Mouse (Mus musculus): Measurements from ENCODE around the gene Rbp2.

Rbp2 gene

DNA sequence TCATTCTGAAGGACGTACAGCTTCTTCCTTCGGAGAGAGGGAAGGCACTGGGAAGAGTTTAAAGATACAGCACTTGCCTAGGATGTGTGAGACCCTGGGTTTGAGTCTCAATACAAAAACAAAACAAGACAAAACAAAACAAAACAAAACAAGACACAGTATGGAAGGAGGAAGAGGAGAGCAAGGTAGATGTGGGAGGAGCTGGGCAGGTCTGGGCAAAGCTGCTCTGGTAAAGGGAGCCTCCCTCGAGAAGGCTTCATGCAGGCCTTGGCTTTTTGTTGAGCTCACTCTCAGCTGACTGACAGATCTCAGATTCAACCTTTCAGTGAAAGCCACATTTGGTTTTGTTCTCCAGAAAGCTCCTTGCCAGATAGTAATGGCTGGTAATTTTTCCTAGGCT lies at the start of gene Rbp2:
Rbp2 (plus strand) TSS at position 301 of the 400 bp plus-strand sequence.
- no peak for DNase-seq (ENCODE audit: low read depth, low spot score)

DNA sequence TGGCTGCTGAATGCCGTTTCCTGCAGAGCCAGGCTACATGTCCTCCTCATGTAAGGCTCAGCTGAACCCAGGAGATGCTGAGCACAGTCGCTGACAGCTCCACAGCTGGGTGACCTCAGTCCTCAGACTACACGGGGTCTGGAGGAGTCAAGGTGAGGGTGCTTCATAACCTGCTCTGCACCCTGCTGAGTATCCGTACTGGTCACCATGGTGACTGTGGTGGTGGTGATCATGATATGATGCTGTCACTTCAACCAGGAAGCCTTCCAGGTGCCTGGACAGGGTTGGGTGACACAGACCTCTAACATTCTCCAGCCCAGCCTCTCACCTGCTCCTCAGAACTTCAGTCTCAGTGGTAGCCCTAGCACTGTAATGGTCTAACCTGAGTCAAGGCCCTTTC lies 48.1 kb upstream of the Rbp2 start:
- DNase-seq (ENCODE audit: low read depth, low spot score) = no peak

DNA sequence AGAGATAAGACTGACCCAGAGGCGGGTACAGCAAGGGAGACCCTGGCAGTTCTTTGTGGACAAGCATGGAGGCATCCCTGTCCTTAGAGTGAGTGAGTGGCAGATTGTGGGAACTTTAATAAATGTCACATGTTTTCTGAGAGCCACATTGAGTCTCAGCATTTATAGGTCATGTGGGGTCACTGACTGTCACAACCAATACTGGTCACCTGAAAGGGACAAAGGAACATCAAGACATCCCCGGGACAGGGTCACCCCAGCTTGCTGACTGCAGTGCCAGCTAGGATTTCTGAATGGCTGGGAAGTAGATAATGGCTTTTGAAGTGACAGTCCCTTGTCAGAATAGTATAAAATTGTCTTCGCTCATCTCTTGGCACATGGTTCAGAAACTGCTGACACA lies 46.8 kb upstream of the Rbp2 start:
- no peak for DNase-seq (ENCODE audit: low read depth, low spot score)

DNA sequence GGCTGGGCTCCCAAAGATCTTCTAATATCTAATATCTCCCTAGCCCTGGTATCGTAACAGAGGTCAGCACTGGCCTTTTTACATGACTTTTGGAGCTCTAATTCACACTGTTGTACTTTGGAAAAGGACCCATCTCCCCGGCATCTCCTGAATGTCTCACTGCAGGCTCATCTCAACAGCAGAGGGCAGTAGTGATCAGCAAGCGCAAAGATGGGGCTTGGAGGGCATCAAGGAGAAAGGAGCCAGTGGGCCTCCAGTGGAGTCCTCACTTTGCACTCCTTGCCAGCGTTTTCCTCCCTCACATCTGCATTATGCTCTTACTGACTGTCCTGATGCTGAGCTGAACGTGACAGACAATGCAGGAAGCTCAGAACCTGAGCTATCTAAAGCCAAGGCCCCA lies 43.3 kb upstream of the Rbp2 start:
- no peak for DNase-seq (ENCODE audit: low read depth, low spot score)

DNA sequence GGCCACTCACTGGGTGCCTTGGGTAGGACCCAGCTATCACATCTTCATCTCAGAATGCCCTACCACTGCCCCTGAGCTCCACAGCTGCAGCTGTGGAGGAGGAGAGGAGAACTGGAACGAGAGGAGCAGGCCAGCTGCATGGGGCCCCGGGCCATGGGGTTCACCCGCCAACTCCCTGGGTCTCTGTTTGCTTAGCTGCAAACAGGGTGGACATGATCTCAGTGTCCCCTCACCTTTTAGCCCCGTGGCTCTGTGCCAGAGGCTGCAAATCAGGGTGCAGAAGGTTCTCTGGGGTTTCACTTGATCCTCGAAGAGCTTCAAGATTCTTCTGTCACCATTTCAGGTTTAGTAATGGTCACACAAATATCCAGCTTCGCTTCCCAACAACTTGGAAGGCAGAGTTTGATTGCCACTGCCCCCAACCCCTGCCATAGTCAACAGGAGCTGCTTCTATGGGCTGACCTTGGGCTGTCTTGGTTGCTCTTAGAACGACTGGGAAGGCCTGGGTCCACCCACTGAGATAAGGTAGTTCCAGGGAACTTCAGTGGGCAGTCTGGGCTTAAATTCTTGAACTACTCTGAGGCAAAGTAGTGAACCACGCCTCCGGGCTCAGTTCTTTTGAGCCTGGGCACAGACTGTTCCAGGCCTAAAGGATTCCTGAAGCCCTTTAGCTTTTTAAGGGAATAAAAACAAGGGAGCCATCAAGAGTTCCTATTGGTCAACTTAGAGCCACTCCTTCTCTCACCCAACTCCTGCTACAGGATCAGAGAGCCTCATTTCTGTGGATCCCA lies 40.4 kb upstream of the Rbp2 start:
- no peak for DNase-seq (ENCODE audit: low read depth, low spot score)

DNA sequence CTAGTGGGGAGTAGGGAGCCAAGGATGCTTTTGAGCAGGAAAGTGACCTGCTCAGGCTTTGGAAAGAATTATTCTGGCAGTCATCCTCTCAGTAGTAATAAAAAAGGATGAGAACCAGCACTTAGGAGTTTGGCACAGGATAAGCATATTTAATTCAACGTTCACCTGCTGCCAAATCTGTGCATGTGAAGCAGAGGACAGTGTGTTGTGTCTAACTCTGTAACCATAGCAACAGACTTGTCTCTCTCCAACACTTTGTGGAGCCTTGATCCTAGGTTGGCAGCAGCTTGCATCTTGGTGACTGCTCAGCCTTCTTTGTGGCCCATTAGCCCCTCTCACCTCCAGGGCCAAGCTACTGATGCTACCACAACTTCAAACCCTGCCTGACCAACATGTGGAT lies 34.9 kb upstream of the Rbp2 start:
- no peak for DNase-seq (ENCODE audit: low read depth, low spot score)

DNA sequence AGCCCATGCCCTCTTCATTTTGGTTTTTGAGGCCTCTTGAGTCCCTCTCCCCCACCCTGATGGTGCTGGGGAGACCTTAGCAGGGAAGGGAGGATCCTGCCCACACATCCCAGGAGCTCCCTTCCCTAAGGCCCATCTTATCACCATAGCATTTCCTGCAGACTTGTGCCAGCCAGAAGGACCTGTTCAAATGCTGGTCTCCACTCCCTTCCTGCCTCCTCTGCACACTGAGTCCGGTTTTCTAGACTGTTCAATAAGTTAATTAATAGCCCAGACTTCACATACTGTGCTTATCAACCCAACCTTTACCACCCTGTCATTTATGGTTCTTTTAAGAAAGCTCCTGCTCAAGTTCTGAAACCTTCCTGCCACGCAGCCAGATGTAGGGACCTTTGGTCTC lies 19.2 kb upstream of the Rbp2 start:
- DNase-seq (ENCODE audit: low read depth, low spot score) = no peak

DNA sequence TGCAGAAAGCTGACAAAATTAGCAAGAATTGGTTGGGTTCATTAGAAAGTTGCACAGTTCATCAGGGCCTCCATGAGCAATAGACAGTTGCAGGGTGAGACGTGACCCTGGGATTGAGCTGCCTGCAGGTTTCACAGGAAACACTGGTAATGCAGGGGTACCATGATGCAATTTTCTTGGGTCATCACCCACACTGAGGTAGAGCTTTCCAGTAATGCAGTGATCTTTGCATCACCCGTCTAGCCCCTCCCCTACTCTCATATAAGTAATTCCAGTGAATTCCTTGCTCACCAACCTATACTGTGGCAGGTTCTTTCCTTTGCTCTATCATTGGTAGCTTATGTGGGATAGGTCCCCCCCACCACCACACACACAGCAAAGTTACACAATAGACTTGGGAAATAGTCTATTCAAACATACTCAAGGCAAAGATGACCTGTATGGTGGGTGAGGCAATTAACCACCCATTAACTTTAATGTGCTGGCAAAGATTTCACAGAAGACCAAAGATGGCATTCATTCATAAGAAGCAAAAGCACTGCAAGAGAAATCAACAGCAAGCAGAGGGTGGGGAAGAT lies 5.7 kb upstream of the Rbp2 start:
- DNase-seq (ENCODE audit: low read depth, low spot score) = no peak

DNA sequence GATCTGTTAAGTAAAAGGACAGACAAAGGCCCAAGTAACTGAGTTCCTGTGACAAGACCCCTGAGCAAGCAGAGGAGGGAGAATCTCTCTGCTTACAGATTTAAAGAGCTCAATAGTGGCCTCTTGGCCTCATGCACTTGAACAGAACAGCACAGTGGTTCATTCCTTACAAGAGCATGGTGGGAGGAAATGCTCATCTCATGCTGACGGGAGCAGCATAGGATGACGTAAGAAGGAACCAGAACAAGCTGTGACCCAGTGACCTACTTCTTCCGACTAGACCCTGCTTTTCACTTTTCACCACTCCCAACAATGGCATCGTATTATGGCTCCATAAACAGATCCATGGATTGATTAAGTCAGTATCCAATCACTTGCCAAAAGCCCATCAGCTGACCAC lies 3.7 kb upstream of the Rbp2 start:
- no peak for DNase-seq (ENCODE audit: low read depth, low spot score)

DNA sequence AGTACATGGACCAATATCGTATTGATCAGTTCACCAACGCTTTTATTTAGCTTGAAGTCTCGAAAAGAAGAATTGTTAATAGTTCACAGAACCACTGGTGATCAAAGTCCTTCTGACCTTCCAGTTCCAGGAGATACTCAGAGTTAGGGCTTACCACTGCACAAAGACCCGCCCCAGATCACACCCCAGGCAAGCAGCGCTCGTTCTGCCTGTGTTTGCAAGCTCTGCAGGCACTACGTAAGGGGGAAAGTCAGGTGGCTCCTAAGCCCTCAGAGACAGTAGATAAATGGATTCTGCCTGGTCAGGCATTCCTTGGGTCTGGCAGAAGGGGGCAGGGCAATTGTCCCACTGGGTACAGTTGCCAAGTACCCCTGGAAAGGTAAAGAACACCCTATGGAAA lies 895 bp upstream of the Rbp2 start:
- no peak for DNase-seq (ENCODE audit: low read depth, low spot score)

DNA sequence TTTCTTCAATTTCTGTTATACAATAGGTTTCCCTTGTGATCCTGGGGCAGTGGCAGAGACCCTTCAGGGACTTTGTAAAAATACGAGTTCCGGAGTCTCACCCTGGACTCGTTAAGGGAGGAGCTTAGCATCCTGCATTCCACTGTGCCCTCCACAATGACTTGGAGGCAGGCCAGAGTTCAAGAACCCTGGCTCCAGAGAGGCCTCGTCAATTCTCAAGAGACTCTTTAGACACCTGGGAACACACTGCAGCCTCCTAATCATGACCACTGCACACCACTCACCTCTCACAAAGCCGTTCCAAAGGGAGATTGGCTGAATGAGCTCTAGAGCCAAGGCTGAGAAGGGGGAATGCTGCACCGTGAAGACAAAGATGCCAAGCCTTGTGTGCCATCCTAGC lies 1.4 kb downstream of the Rbp2 start:
- no peak for DNase-seq (ENCODE audit: low read depth, low spot score)

DNA sequence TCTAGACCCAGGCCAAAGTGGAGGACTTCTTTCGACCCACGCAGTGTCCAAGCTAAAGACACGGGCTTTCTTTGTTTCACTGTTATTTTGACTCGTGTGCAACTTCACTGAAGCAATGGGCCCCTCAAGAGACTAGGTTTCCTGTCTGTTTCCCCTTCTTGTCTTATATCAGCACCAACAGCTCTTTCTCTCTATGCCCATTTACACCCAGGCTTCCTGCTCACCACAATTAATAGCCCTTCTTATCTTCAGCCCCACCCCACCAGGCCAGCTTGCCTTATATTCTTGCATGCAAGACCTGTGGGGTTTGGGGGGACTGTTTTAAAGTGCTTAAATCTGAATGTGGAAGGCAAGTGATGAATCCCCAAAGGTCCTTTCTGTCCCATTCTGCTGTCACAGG lies 3.6 kb downstream of the Rbp2 start:
- no peak for DNase-seq (ENCODE audit: low read depth, low spot score)

DNA sequence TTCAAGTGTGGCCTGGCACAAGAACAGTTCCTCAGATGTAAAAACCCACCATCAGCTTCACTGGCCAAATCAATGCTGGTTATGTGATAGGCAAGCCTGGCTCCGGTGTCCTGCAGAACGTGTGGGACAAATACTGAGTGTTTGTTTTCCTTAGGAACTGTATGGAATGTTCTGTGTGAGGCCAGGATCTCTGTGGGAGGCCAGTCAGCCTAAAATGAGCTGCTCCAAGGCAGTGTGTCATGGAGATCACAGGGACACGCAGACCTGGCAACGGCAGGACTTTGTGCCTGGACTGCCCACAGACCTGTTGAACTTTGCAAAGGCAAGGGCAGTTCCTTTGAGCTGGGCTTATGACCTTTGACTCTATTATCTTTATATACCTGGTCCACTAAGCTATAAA lies 4.2 kb downstream of the Rbp2 start:
- DNase-seq (ENCODE audit: low read depth, low spot score) = no peak

DNA sequence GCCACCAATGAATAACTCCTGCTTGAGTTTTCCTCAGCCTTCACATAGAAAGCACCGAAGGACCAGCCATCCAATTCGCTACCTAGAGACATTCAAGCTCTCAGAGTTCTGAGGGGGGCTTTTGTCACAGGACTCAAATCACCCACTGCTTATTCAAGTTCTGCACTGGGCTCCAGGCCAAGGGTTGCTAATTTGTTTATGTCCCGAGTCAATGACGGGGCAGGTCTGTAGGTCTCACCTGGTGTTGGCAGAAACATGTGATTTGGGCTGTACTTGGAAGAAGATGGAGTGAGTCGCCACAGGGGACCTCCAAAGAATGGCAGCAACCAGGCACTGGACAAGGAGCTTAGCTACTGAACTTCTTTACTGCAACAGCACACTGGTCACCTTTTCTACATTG lies 5.2 kb downstream of the Rbp2 start:
- DNase-seq (ENCODE audit: low read depth, low spot score) = no peak

DNA sequence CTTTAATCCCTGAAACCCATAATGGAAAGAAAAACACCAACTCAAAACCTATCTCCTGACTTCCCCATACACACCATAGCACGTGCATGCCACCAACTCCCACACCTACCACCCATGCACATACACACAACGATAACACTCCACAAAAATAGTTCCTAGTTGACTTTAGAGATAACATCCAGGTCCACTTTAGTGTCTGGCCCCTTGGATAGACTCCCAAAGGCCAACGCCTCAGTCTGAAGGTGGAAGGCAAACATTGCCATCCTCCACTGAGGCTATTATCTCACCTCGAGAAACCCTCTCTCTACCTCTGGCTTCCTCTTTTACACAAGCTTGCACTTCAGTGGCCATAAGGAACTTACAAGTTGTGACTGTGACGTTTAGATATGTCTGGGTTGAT lies 6.3 kb downstream of the Rbp2 start:
- DNase-seq (ENCODE audit: low read depth, low spot score) = no peak

DNA sequence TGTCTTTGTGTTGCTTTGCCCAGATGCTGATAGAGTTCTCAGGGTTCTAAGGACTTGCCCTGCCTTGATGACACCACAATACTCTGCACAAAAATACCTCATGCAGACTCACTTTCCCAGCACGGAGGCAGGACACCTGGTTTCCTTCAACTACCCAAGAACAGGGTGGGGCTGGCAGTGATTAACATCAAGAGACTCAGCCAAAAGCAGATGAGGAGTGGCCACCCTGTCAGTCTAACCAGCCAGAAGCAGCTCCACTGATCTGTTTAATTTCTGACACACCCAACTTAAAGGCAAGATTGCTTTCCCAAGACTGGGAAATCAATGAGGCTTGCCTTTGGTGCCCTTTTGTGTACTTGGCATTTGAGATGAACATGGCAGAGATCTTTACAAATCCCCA lies 6.9 kb downstream of the Rbp2 start:
- no peak for DNase-seq (ENCODE audit: low read depth, low spot score)

DNA sequence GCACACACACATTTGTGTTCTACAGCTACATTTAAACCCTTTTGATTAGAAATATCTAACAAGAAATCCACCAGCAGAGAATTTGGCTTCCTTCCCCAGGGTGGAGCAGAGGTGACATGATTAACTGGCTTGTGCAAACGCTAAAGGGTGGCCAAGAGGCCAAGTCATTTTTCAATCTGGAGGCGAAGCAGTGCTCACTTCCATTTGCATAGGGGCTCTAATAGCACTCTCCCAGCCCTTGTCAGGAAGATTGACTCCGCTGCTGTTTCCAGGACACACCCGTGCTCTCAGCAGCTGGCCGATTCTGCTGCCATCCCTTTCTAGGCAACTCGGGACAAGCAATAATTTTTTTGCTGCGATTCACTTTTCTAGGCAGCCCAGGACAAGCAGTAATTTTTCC lies 11.2 kb downstream of the Rbp2 start:
- DNase-seq (ENCODE audit: low read depth, low spot score) = no peak

DNA sequence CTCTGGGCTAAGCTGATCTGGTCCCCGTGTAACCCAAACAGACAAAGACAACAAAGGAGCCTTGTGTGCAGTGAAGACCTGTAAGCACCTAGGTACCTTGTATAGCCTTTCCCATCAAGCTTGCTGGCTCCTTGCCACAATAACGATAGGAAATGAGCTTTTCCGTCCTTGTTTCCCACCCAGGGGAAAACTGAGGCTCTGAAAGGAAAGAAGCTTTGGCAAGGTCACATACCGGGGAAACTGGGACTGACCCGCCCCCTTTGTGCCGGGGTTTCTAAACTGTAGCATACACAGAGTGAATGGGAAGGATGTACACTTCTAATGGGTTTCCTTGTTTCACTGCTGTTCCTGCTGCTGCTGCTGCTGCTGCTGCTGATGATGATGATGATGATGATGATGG lies 12.1 kb downstream of the Rbp2 start:
- DNase-seq (ENCODE audit: low read depth, low spot score) = no peak

DNA sequence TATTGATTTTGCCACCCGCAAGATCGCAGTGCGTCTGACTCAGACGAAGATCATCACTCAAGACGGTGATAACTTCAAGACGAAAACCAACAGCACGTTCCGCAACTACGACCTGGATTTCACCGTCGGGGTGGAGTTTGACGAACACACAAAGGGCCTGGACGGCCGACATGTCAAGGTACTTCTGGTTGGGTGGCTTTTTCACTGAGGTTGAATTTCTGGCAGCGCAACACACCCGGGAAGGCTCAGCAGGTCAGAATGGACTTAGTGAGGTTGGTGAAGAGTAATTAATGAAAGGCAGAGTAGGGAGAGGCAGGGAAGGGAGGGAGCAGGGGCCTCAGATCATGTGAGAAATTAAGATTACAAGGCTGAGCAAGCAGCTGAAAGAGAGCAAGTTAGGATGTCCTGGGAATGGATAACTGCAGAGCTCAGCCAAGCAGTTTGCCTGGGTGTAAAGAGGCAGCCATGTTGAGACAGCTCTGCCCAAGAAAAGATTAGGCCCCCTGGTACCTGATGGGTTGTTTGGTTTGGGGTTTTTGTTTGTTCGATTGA lies 12.9 kb downstream of the Rbp2 start:
- DNase-seq (ENCODE audit: low read depth, low spot score) = no peak

DNA sequence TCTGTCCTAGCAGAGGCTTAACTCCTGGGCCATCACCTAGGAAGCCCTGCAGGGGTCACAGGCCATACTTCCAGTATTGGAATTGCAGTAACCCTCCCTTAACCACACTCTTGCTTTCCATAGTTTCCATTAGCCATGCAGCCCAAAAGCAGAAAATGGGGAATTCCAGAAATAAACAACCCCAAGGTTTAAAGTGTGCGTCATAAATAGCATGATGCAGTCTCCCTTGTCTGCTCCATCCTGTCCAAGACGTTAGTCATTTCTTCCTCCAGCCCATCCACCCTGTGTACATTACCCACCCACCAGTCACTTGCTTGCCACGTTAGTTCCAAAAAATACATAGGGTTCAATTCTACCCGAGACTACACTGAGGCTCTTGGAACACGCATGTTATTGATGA lies 13.7 kb downstream of the Rbp2 start:
- no peak for DNase-seq (ENCODE audit: low read depth, low spot score)

DNA sequence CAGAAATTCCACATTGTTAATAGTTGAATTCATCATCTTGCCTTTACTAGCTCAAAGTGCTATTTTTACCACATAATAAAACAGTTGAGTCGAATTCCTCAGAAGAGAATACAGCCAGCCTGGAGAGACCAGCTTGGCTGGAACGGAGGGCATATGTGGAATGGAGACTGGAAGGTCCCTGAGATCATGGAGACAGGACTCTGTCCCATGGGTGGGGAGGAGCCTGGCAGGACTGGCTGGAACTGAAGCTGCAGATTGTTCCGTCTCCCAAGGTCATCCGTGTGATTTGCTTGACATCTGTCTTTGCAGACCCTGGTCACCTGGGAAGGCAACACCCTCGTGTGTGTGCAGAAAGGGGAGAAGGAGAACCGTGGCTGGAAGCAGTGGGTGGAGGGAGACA lies 21.6 kb downstream of the Rbp2 start:
- DNase-seq (ENCODE audit: low read depth, low spot score) = no peak

DNA sequence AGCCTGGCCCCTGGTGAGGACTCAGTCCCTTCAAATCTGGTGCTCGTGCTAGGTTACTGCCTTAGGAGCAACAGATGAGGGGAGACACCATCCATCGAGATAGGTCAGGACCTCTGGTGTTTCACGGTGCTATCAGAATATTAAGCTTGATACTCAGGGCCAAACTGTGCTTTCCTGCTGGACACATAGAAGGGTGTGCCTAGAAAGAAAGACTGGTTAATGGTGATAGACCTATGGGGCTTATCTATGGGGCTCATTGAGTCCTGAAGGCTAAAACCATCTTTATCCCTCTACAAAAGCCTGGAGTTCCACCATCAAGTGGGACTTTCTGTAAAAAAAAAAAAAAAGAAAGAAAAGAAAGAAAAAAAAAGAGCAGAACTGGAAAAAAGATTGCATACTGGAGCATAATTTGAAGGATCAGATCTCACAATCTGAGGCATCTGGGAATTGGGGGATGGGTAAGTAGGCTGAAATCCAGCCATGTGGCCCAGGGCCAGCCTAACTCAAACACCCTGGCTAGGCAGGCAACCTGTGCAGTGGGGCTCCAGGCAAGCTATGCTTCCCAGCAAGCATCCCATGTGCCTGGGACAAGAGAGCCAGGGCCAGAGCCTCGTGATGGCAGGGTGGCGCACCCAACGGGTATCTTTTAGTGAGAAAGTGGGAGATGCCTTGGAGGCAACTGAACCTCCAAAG lies 24.6 kb downstream of the Rbp2 start:
- no peak for DNase-seq (ENCODE audit: low read depth, low spot score)

DNA sequence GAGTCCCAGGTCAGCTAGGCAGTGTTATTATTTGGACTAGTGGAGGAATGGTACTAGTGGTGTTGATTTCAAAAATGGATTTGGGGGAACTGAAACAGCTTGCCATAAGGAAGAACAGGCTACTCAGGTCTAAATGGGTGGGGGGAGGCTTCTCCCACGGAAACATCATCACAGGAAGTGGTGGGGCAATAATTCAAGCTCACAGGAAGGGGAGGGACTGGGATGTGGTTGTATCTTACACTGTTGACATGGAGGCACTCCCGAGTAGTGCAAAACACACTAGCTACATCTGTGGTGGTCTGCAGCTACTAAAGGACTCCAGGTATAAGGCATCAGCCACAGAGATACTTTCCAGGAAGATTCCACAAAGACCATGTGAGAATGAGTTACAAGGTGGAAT lies 38.0 kb downstream of the Rbp2 start:
- no peak for DNase-seq (ENCODE audit: low read depth, low spot score)

All from c-Kit-negative CD71-positive TER-119-positive erythroid progenitor cells, embryonic 14.5 days (primary cell).